Mouse (Mus musculus): ENCODE measurements around the gene Wdr24. TPM values are rescaled to one million over a fixed set of nuclear protein-coding genes. Genes with fewer than 3 reads are reported as not detected.

The Wdr24 gene
- polyA plus RNA-seq (2012; rRNA removed) = 34.8 and 40.0 TPM in 2 replicates

DNA sequence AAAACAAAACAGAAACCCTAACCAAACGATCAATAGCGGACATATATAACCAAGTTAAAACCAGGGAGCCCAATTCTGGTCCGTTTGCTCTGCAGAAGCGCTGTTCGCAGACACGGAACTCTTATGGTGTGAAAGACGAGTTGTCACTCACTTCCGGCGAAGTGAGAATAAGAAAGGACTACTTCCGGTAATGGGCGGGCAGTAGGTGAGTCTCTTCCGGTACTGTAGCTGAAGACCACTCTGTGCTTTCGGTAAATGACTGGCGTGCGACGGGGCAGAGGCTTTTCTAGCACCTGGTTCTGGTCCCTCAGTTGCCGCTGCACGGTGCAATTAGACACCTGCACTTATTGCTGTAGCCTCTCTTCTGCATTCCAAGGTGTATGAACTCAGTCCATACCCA lies at the start of gene Wdr24:
TSS of gene Wdr24 (plus strand) at position 176 of the 400 bp plus-strand sequence.
- peak in 1 of 2 experiments; percentile 88 for DNase-seq (ENCODE audit: extremely low spot score in 1 of 2, low spot score in 1 of 2)

DNA sequence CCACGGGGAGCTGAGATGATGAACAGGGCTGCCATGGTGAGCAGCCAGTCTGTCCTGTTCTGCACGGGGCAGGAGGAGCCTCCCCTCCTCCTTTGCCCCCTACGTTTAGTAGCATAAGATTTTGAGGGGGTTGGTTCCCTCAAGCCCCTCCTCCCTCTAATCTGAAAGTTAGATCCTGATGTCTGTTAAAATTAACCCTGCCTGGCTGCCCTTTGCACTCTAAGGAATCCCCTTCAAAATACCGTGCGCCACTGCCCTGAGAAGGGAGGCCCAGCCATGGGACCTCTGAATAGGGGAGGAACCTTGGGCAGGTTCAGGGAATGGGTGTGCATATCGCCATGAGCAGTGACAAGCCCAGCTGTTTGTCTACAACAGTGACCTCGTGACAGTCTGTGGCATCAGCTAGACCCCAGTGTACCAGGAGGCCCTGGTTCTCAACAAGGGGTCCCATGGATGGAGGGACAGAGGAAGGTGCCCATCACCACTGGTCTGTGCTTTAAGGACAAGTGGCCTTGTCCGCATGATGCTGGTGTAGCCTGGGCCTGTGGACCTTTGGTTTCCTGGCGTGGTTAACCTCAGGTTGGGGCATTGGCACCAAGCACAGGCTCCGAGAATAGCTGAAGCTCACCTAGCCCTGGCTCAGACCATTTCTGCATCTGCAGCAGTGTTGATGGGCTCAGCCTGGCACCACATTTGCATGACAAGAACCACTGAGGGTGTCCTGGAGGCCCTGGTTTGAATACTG lies 47.9 kb upstream of the Wdr24 start:
- DNase-seq (ENCODE audit: extremely low spot score in 1 of 2, low spot score in 1 of 2) = no peak

DNA sequence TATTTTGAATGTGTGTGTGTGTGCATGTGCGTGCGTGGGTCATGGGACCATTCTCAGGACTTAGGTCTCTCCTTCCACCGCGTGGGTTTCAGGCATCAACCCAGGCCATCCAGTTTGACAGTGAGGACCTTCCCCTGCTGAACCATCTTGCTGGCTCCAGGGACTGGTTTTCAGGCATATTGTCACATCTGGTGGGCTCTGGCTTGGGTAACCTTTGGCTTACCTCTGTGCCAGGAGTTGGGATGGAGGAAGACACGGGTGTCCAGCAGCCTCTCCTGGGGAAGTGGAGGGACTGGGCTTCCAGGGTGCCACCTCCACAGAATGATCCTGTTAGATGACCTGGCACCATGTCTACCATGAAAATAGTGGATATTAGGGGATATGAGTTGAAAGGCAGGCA lies 45.5 kb upstream of the Wdr24 start:
- no peak for DNase-seq (ENCODE audit: extremely low spot score in 1 of 2, low spot score in 1 of 2)

DNA sequence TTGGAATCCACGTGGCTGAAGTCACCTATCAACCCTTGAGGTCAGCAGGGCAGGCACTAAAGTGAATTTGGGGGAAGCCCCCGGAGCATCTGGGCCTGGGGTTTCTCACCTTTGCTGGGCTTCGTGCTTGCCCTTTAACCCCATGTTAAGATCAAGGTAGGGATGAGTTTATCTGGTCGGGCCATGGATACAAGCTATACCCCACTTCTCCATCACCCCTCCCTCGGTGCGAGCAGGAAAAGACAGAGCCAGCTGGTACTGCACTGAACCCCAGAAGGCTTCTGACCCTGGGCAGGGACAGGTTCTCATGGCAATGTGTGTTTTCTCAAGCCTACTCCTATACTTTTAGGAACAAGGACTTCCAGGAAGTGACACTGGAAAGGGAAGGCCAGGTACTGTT lies 42.1 kb upstream of the Wdr24 start:
- no peak for DNase-seq (ENCODE audit: extremely low spot score in 1 of 2, low spot score in 1 of 2)

DNA sequence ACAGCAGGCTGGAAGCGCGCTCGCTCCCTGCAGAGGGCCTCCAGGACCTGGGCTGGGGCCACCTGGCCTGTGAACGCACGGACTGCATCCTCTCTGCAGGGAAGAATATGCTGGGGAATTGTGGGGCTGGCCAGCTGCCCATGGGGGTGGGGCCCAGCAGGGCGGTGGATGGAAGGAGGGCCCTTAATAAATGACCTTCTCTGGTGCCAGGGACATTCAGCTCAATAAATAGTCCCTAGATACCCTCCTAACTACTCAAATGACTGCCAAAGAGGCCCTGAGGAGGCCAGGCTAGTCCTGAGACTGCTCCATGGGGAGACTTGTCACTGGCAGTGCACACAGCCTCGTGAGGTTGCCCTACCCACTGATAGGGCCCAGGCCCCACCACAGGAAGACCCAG lies 40.3 kb upstream of the Wdr24 start:
- DNase-seq (ENCODE audit: extremely low spot score in 1 of 2, low spot score in 1 of 2) = no peak

DNA sequence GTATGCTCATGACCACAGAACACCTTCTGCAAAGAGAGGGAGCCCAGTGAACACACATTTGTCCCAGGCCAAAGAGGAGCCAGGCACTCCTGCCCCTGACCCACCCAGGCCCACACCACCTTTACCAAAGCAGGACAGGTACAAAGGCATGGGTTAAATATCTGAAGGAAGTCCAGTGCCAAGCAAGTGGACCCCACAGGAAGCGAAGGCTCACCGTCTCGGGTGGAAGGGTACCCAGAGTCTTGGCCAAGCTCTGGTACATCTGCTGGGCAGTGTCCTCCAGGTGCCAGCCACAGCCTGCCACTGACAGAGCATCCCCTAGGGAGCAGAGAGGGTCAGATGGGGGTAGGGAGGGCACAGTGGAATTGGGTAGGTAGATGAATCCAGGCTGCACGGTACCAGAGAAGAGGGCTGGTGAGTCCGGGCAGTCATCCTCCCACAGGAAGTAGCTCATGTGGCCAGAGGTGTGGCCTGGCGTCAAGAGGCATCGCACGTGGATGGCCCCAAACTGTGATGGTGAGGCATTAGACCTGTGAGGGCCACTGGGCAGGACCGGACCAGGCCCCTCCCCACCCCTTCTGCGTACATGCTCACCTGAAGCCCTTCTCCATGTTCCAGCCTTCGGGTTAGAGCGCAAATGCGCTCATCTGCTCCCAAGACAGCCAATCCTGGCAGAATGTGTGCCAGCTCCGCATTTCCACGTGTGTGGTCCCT lies 39.4 kb upstream of the Wdr24 start:
- no peak for DNase-seq (ENCODE audit: extremely low spot score in 1 of 2, low spot score in 1 of 2)

DNA sequence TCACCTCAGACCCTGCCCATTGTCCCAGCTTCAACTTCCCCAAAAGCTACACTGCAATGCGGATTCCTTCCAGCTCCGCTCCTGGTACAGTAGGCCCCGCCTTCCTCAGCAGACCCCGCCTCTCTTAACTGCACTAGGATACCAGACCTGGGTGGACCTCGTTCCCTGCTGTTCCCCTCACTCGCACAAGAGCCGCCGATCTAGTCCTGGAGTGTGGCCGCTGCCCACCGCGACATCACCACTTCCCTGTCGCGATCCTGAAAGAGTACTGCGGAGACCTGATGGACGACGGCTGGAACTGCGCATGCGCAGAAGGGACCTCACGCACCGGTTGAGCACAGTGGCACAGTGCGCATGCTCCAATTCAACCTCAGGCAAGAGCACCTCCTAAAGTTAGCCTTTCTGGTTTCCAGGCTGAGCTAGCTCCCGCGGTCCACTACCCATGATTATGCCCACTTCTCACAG lies 38.1 kb upstream of the Wdr24 start, which contains the start of gene Haghl:
TSS of gene Haghl (minus strand) at position 393 of the 465 bp plus-strand sequence.
- DNase-seq (ENCODE audit: extremely low spot score in 1 of 2, low spot score in 1 of 2) = peak; percentile 93 to 98

DNA sequence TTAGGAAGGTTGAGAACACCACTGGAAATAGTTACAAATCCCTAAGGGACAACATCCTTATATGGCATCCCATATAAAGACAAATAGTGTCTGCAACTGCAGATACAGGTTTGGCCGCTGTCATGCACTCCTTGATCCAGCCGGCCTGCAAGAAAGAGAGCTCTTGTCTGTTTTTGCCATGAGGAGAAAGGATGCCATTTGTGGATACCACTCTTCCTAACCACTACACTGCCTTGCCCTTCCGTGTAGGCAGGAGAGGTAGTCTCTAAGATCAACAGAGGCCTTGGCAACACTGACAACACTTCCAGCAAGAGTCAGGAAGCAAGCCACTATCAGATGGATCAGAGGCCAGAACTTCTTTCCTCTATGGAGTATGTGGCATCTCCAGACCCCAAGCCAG lies 37.1 kb upstream of the Wdr24 start, which contains the start of gene Ccdc78:
TSS of gene Ccdc78 (plus strand) at position 301 of the 400 bp plus-strand sequence.
- DNase-seq (ENCODE audit: extremely low spot score in 1 of 2, low spot score in 1 of 2) = no peak

DNA sequence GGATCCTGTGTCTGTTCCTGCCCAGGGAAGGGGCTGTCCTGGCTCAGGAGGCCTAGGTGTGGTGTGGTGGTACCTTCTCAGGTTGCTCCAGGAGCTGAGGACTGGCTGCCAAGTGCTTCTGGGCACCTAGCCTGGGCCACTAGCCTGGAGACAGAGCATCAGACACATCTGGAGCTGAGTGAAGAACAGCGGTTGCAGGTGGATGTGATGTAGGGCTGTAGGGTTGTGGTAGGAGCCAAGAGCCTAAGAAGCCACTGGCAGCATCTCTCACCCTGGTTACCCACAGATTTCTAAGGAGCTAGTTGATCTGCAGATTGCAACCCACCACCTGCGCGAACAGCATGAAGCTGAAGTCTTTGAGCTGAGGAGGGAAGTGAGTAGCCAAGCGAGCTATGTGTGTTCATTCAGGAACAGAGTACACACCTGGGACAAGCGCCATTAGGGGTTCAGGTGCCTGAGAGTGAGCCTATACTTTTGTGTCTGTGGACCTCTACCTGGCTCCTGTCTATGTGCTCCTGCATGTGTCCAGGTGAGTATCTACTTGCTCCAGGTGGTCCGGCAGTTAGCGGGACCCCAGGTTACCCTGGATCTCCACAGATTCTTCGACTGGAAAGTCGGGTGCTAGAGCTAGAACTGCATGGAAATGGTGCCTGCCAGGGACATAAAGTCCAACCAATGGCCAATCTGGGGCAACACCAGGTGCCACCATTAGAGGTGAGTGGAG lies 36.5 kb upstream of the Wdr24 start:
- no peak for DNase-seq (ENCODE audit: extremely low spot score in 1 of 2, low spot score in 1 of 2)

DNA sequence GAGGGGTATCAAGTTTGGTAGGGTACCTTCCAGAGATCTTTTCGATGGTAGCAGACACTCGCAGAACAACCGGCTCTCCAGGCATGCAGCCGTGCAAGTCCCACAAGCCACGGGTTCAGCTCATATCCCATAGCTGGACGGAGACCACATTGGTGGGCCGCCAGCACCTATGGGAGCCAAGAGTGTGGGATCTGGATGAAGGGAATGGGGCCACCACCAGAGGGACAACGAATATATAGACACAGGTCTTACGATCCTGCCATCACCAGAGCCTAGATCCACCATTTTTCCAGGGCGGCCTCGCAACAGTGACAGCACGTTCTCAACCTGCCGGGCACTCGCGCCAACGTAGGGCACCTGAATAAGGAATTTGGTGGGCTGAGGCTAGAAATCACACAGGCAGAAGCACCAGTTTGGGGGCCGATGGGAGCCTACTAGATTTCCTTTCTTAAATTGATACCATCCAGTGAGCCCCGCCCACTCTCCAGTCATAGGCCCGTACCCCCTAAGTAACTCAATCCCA lies 32.0 kb upstream of the Wdr24 start:
- DNase-seq (ENCODE audit: extremely low spot score in 1 of 2, low spot score in 1 of 2) = no peak

DNA sequence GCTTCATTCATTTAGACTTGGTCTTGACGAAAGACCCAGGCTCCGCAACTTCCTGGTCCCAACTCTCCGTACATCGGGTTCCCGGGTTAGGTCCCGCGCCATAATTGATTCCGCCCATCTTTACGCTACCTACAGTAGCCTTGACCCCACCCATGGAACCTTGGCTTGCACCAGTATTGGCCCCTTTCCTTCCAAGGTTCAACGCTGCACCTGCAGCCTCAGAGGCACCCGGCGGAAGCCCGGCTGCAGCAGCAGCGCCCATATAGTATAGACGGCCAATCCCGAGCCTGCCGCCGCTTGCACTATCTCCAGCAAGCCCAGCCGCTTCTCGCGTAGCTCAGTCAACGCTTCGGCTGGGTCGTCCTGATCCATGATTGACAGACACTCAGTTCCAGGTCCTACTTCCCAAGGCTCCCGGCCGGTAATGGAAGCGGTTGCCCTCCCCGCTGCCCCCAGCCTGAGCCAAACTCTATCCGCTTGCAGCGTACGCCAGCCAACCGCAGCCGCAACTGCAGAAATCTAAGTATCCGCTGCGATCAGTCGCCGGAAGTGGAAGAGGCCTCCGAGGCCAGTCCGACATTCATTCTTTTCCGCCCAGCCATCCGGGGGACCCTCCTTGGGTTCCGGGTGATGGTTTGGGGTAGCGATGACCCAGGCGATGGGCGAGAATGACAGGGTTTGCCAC lies 31.4 kb upstream of the Wdr24 start:
- peak; percentile 64 to 91 for DNase-seq (ENCODE audit: extremely low spot score in 1 of 2, low spot score in 1 of 2)

DNA sequence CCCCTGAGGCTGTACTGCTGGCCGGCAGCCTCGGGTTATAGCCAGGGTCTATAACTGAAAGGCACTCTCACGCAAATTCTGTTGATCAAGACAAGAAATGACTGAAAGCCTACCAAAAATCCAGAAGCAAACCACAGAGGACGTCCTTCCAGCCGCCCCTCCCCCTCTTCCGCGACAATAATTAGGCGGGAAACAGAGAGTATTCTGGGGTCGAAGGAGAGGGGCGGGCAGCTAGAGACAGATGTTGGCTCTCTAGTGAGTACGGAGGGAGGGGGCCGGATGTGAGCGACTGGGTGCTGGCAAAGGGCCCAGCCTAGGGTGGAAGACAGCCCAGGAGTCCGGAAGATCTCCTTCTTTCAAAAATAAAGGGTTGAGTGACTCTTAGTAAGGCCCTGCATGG lies 30.8 kb upstream of the Wdr24 start, which contains the start of gene Fam173a:
TSS of gene Fam173a (minus strand) at position 287 of the 400 bp plus-strand sequence.
- DNase-seq (ENCODE audit: extremely low spot score in 1 of 2, low spot score in 1 of 2) = peak in 1 of 2 experiments; percentile 71

DNA sequence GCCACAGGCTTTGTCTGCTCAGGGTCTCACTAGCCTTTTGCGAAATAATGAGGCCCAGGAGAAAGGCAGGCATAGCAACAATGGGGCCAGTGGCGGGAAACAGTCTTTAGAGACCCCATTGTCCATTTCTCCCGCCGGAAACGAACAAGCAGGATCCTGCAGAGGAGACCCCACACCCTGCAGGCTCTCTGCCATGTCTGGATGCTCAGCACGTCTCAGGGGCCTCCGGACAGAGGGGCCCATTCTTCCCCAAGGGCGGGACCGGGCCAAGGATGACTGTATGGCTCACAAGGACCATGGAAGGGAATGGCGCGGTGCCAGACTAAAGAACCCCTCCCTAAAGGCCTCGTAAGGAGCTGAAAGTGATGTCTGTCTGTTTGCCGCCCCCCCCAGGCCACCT lies 29.2 kb upstream of the Wdr24 start:
- no peak for DNase-seq (ENCODE audit: extremely low spot score in 1 of 2, low spot score in 1 of 2)

DNA sequence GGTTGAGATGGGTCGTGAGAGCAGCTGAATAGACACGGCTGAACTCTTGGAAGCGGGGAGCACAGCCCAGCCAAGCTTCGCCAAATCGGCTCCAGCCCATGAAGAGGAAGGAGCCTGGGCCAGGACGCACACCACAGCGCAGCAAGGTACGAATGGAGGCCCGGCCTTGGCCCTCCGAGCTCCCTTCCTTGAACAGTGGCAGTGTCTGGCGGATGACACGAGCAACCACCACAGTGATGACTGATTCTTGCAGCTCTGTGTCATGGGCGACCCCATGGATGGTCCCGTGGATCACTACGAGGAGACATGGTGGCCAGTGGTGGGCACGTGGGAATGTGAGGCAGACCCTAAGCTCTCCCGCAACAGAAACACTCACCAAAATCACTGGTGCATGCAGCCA lies 28.4 kb upstream of the Wdr24 start:
- no peak for DNase-seq (ENCODE audit: extremely low spot score in 1 of 2, low spot score in 1 of 2)

DNA sequence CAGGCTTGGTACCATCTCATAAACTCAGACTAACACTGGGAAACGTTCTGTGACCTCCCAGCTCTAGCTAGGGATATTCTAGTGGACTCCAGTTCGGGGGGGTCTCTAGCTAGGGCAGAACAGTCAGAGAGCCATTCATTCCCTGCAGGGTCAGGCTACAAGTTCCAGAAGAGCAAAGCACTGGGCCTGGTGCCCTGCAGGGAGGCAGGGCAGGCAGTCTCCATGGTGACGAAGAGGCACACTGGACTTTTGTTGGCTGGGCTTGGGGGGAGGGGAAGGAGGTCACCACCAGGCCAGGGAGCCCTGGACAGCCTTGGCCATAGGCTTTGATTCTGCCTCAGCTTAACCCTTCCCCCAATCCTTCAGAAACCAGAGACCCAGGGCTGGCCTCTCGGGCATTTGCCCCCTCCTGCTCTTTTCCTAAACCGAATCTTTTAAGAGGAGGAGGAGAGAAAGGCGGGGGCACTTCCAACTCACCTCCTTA lies 27.8 kb upstream of the Wdr24 start, which contains the start of gene AC134908.4:
TSS of gene AC134908.4 (minus strand) at position 51 of the 484 bp plus-strand sequence.
- peak; percentile 59 to 66 for DNase-seq (ENCODE audit: extremely low spot score in 1 of 2, low spot score in 1 of 2)

DNA sequence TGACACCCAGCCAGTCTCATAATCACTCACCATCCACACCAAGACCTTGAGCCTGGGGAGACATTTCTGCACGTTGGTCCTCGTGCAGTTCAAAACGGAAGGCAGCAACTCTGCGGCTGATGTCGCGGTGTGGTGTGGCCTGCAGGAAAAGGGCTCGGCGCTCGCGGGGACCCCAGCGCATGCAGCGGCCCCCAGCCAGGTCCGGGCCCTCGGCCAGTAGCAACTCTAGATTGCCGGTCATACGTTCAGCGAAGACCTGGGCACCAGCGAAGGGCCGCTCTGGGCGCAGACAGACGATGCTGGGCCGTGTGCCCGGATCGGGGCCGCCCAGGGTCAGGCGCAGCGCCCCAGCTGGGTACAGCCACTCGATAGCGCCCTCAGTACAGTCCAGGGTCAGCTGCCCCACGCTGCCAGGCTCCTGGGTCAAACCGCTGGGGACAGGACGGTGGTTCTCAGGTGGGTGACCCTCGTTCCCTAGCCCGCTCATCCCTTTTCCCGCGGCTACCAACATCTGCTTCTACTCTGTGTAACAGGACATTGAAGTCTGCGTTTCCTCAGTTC lies 27.1 kb upstream of the Wdr24 start:
- no peak for DNase-seq (ENCODE audit: extremely low spot score in 1 of 2, low spot score in 1 of 2)

DNA sequence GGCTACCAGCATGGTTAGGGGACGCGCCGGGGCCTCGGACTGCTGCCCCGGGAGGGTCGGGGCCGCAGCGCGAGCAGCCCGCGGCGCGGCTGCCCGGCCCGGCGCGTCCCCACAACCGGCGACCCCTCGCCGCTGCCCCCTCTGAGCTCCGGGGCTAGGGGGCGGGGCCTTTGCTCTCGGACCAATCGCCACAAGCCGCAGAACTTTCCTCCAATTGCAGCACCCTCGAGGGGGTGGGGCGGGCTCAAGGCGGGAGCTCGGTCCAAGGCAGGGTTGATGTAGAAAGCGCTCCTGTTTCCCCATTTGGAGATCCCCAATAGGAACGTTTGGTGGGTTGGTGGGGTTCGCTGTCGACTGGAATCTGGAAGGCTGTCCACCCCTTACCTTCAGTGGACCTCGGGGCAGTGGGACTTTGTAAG lies 26.5 kb upstream of the Wdr24 start, which contains the start of gene Metrn:
TSS of gene Metrn (minus strand) at position 186 of the 419 bp plus-strand sequence.
- peak in 1 of 2 experiments; percentile 75 for DNase-seq (ENCODE audit: extremely low spot score in 1 of 2, low spot score in 1 of 2)

DNA sequence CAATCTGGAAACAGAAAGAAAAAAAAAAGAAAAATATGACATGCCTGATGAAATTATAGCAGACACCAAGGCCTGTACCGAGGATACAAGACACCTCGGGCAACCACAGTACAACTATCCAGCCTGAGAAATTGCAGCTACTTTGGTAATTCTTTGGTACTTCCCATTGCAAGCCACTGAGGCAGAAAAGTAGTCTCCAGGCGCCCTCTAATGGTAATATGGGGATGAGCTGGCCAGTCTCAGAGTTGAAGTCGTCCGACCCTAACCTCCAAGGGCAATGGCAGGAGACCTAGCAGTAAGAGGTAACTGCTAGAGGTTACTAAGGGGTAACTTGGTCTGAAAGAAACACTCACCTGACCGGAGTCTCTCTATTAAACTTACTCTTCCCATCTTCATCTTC lies 22.4 kb upstream of the Wdr24 start:
- DNase-seq (ENCODE audit: extremely low spot score in 1 of 2, low spot score in 1 of 2) = peak in 1 of 2 experiments; percentile 89

DNA sequence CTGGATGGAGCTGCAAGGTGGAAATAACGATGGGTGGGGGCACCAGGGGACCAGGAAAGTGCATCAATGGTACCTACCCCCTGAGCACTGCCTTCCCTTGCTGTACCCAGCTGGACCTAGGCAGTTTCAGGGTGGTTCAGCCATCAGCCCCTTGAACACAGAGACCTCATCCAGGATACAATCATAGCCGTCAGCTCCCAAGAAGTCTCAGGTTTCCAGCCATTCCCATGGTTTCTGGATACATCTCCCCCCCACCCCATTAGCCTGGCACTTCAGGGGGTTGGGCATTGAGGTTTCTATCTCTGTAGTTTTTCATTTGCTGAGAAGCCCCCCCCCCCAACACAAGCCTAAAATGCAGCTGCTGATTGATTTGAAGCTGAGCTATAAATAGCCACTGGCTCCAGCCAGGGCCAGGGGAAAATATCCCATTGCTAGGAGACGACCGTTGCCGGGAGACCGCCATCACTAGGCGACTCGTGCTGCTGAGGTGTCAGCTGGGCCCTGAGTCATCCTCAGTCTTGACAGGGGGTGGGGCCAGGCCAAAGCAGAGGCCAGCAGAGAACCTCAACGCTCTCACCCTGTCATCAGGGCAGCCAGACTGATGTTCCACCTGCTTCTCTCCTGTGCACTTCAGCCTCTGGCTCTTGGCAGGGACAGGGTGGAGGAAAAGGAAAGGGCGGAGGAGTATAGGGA lies 20.5 kb upstream of the Wdr24 start:
- DNase-seq (ENCODE audit: extremely low spot score in 1 of 2, low spot score in 1 of 2) = peak; percentile 87 to 88

Measured in frontal cortex, adult 2 months (tissue).